Mouse (Mus musculus): ENCODE measurements around the gene Car12.

Gene Car12

GRCm38 (mm10) chr9:66713135-66714021 lies at the start of gene Car12:
Gene Car12 (plus strand): TSS chr9:66713686.
- no peak for DNase-seq (ENCODE audit: low read depth in 1 of 2, low spot score in 2 of 2)

GRCm38 (mm10) chr9:66663764-66664163 lies 49.7 kb upstream of the Car12 start:
- DNase-seq (ENCODE audit: low read depth in 1 of 2, low spot score in 2 of 2) = no peak

DNA sequence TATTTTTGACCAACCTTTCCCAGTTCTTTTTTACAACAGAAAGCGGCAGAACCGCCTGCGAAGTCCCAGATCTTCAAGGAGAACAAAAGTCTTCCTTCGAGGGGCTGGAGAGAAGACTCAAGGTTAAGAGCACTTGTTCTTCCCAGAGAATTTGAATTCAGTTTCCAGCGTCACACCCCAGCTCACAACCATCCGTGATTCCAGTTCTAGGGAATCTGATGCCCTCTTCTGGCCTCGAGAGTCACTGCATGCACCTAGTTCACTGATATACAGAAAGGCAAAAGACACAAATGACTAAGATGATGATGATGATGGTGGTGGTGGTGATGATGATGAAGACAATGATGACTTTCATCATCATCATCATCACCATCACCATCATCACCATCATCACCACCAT lies 48.9 kb upstream of the Car12 start:
- no peak for DNase-seq (ENCODE audit: low read depth in 1 of 2, low spot score in 2 of 2)

DNA sequence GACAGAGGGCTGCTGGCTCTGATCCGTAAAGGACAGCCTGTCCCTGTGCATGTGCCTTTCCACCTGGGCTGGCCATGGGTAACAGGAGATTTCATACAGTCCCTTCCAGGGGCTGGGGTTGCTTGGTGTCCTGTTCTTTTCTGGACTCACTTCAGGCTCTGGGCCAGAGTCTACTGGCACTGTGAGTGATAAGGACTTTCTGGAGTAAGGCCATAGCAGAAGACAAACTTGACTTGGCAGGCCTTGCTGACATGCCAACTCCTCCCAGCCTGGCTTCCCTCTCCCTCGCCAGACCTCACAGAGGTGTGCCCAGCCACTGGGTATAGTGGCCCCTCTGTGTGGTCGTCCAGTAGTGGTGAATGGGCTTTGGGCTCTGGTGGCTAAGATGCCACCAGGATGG lies 47.3 kb upstream of the Car12 start:
- DNase-seq (ENCODE audit: low read depth in 1 of 2, low spot score in 2 of 2) = no peak

DNA sequence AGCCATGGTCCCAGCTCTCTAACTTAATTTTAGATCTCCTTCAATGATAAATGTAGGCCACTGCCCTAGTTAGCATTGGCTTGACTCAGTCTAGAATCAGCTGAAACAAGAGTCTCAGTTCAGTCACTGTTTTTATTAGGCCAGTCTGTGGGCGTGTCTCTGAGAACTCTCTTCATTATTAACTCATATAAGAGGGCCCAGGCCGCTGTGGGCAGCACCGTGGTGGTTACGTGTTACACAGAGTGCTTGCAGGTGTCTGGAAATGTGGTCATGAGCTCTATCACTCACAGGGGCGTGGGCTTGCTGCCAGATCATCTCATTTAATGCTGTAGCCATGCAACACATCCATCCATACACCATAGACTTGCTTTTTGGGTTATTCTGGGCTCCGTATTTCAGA lies 46.4 kb upstream of the Car12 start:
- no peak for DNase-seq (ENCODE audit: low read depth in 1 of 2, low spot score in 2 of 2)

- no peak for DNase-seq (ENCODE audit: low read depth in 1 of 2, low spot score in 2 of 2)
These were observed 45.6 kb upstream of the Car12 start for GRCm38 (mm10) chr9:66667868-66668267.

DNA sequence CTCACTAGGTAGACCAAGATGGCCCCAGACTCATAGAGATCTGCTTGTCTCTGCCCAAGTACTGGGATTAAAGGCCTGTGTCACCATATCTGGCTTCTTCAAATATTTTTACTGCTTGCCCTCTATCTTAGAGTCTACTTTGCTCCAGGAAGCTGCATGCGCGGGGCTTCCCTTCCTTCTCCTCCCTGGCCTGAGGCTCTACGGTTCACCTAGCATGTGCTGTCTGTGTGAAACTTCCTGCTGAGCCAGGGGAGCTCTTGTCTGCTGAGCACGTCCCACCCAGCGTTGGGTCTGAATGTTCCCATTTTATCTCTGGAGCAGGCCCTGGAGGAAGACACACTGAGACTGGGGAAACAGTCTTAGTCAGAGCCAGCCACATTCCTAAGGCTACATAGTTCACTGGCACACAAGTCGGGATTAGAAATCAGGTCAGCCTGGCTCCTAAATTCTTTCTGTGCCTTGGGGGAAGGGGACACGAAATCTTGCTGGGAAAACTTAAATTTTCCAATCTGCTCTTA lies 43.9 kb upstream of the Car12 start:
- no peak for DNase-seq (ENCODE audit: low read depth in 1 of 2, low spot score in 2 of 2)

DNA sequence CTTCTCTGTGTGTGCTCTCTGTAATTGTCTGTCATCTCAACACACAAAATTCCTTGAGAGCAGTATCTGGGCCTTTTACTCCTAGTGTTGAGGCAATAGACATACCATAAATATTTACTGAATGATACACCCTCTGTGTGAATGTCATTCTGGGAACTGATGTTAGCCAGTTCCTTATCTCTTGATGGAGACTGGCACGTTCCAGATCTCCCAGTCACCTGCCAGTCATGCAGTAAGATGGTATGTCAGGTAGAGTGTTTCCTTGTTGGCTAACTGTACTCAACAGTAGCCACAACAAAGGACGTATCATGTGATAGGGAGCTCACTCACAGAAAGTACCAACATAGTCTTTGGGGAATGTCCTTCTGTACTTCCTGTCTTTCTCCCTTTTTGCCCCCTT lies 39.7 kb upstream of the Car12 start:
- DNase-seq (ENCODE audit: low read depth in 1 of 2, low spot score in 2 of 2) = no peak

DNA sequence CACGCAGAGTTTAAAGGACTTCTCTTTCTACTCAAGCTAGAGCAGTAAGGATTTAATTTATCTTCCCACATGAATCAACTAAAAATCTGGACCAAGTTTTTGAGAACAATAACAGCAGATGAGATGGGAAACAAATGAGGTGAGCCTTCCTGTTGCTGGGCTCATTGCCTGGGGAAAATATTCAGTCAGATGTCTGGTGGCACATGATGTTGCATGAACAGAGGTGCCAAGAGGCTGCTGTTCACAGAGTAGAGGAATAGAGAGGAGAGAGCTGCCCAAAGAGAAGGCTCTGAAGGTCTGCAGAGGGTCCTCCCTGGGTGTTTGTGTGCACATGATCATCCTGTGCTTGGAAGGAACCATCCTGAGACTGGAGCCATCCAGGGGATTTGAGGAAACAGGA lies 37.9 kb upstream of the Car12 start:
- no peak for DNase-seq (ENCODE audit: low read depth in 1 of 2, low spot score in 2 of 2)

- peak in 1 of 2 experiments; percentile 23 for DNase-seq (ENCODE audit: low read depth in 1 of 2, low spot score in 2 of 2)
These were observed 33.4 kb upstream of the Car12 start for GRCm38 (mm10) chr9:66680102-66680501.

DNA sequence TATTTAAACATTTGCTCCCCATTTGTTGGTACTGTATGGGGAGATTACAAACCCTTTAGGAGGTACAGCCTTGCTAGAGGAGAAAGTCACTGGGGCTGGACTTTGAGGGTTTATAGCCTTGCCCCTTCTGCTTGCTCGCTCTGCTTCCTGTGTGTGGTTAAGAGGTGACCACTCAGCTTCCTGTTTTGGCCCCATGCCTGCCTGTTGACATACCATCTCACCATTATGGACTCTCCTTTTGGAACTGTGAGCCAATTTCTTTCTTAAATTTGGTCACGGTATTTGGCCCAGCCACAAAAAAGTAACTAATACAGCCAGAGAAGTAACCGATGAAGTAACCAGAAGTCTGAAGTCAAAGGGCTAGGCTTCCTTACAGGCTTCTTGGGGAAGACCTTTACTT lies 30.7 kb upstream of the Car12 start:
- DNase-seq (ENCODE audit: low read depth in 1 of 2, low spot score in 2 of 2) = peak; percentile 15 to 42

GRCm38 (mm10) chr9:66685730-66686129 lies 27.8 kb upstream of the Car12 start:
- no peak for DNase-seq (ENCODE audit: low read depth in 1 of 2, low spot score in 2 of 2)

- DNase-seq (ENCODE audit: low read depth in 1 of 2, low spot score in 2 of 2) = no peak
These were observed 25.8 kb upstream of the Car12 start for GRCm38 (mm10) chr9:66687713-66688112.

GRCm38 (mm10) chr9:66691683-66692305 lies 21.7 kb upstream of the Car12 start:
- no peak for DNase-seq (ENCODE audit: low read depth in 1 of 2, low spot score in 2 of 2)

DNA sequence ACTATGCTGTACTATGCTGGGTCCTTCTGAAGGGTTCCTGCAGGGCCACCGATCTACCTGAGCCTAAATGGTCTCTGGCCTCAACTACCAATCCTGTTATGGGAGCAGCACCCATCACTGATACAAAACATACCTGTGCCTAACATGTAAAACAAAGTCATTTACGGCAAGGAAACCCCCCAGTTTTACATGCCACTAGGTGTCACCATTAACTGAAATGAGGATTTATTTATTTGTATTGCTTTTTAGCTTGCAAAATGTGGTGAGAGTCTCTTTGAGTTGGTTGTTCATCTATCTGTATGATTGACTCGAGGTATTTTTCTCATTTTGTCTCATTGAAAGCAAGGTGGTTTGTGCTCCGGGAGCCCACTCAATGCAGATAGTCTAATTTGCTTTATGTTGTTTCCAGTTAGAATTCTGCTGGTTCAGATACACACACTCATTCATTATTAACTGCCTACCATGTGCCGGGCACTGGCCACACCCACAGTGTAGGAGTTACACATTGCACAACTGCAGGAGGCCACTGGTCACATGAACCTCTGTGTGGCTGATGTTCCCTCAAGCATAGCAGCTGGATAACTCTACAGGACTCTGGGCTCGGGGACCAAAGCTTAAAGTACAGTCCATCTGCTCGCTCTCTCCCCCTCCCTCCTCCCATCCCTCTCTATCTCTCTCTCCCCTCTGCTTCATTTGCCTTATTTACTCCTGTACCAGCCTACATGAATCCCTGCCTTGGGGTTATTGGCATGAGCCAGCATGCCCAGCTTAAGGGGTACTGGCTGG lies 15.9 kb upstream of the Car12 start:
- peak; percentile 21 to 23 for DNase-seq (ENCODE audit: low read depth in 1 of 2, low spot score in 2 of 2)

GRCm38 (mm10) chr9:66699748-66700147 lies 13.7 kb upstream of the Car12 start:
- no peak for DNase-seq (ENCODE audit: low read depth in 1 of 2, low spot score in 2 of 2)

DNA sequence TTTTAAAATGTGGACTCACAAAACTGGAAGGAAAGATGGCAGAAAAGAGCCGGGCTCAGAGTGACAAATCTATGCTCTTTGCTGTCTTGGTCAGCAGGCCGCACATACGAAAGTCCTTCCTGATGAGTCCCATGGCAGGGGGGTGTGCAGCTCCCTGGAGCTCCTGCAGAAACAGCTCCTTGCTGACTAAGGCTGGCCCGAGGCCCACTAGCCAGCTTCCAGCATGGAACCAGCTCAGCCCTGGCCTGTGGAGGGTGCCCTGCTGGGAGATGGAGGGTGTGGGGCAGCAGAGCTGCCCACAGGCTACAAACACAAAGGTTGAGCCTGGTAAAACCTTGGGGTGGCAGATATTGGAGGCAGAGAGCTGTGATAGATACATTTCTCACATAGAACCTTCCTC lies 10.5 kb upstream of the Car12 start:
- DNase-seq (ENCODE audit: low read depth in 1 of 2, low spot score in 2 of 2) = no peak

DNA sequence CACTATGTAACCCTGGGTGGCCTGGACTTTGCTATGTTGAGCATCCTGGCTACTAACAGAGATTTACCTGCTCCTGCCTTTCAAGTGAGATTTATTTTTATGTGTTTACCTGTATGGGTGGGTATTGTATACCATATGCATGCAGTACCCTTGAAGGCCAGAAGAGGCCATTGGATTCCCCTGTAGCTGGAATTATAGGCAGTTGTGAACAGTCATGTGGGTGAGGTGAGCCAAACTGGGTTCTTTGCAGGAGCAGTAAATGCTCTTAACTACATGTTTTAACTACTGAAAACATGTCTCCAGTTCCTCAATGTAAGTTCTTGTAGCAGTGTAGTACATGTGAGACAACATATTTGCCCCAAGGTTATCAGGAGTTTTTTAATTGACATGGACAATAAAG lies 8.1 kb upstream of the Car12 start:
- DNase-seq (ENCODE audit: low read depth in 1 of 2, low spot score in 2 of 2) = no peak

DNA sequence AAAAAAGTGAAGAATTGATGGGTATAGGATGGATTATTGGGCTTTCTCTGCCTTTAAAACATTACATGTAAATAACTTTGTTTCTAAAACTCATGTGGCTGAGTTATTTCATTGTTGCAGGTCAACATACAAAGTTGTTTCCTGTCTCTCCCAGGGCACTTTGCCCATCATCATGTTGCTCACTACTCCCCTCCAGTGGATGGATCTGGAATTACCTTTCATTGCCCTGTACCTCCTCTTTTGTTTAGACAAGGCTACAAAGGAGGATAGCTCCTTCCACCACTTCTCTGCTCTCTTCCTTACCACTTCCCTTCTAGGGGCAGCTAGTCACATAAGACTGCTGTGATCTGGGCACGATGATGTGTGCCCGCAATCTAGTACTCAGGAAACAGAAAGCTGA lies 7.7 kb upstream of the Car12 start:
- peak; percentile 31 to 61 for DNase-seq (ENCODE audit: low read depth in 1 of 2, low spot score in 2 of 2)

- DNase-seq (ENCODE audit: low read depth in 1 of 2, low spot score in 2 of 2) = no peak
These were observed 5.3 kb upstream of the Car12 start for GRCm38 (mm10) chr9:66708054-66708772.
